Mouse (Mus musculus): ENCODE results near the gene Tsc22d3.

DNA sequence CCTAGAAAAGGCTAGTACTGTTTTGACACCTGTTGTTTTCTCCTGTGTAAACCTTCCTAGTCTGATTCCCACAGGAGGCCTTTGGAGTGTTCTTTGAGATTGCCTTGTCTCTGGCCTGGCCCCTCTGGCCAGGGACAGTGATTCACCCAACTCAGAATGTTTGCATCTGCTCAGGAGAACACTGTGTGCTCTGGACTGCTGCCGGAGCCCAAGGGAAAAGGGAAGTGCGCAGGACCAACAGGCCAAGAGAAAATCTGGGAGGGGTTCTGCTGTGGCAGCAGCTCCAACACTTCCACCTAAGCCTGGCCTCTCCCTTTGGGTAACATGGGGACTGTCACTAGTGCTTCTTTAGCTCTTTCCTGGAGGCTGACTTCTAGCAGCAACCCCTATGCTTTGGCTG lies 87.1 kb downstream of the Tsc22d3 start:
- TF ChIP-seq NANOG (IDR thresholded peaks at IDR 0.05; ENCODE audit: borderline replicate concordance, low read length) = no peak
- no peak for TF ChIP-seq CTCF (conservative IDR thresholded peaks at IDR 0.05; ENCODE audit: low read length)

Measured in E14TG2a.4 (cell line).